Mouse (Mus musculus) ES-E14 (cell line): ENCODE results near the gene Mtcl1. TPM values are rescaled to one million over a fixed set of nuclear protein-coding genes. Genes with fewer than 3 reads are reported as not detected.

Source experiments
- DNase-seq: peaks from one replicate; pipeline ENCODE4 v3.0.0-alpha.2; 2013; ENCODE audit warnings: low read depth, low spot score
- H3K27ac ChIP-seq: 2 replicates; pipeline ENCODE4 v1.5.1; 2012; ENCODE audit warnings: low read depth, mild to moderate bottlenecking, low read length, moderate library complexity, mixed read lengths; ENCODE audit not compliant: poor library complexity, insufficient read depth, severe bottlenecking
- H3K36me3 ChIP-seq: 2 replicates; pipeline ENCODE4 v1.6.1; 2012; ENCODE audit warnings: mild to moderate bottlenecking, low read length, moderate library complexity, mixed read lengths; ENCODE audit not compliant: control insufficient read depth, poor library complexity, insufficient read depth, severe bottlenecking
- H3K4me1 ChIP-seq, 2 experiments: fragments of 150-350 bp in 1 of 2; sonication (generic) in 1 of 2; 2 replicates each; pipeline ENCODE4 v1.6.1; 2012; ENCODE audit warnings: low read length in 2 of 2, mild to moderate bottlenecking in 1 of 2, mixed read lengths in 1 of 2; ENCODE audit not compliant: control insufficient read depth in 2 of 2, insufficient read depth in 2 of 2, poor library complexity in 1 of 2
- H3K4me3 ChIP-seq, 2 experiments: fragments of 150-350 bp in 1 of 2; sonication (generic) in 1 of 2; 2 replicates each; pipeline ENCODE4 v1.5.1; 2012; ENCODE audit warnings: low read length in 2 of 2, low read depth in 1 of 2, mild to moderate bottlenecking in 1 of 2, mixed read lengths in 1 of 2; ENCODE audit not compliant: insufficient read depth in 1 of 2, poor library complexity in 1 of 2, severe bottlenecking in 1 of 2
- H3K9ac ChIP-seq: 2 replicates; pipeline ENCODE4 v1.6.1; 2012; ENCODE audit warnings: low read depth, mild to moderate bottlenecking, low read length, mixed read lengths; ENCODE audit not compliant: poor library complexity, insufficient read depth, severe bottlenecking
- H3K9me3 ChIP-seq: fragments of 150-350 bp; sonication (generic); 2 replicates; pipeline ENCODE4 v1.6.1; 2012; ENCODE audit warnings: low read depth, mild to moderate bottlenecking, low read length; ENCODE audit not compliant: control insufficient read depth, insufficient read depth
- CHD2 ChIP-seq: IDR thresholded peaks from 2 replicates; pipeline ENCODE4 v1.6.1; 2014; ENCODE audit warnings: mild to moderate bottlenecking, low read depth, low read length, inconsistent platforms
- HCFC1 ChIP-seq: IDR thresholded peaks from 2 replicates; pipeline ENCODE4 v1.6.1; 2012; ENCODE audit warnings: low read length, inconsistent platforms, borderline replicate concordance; ENCODE audit not compliant: insufficient read depth
- MAFK ChIP-seq: IDR thresholded peaks from 2 replicates; pipeline ENCODE4 v1.6.1; 2014; ENCODE audit warnings: mild to moderate bottlenecking, low read depth, low read length, inconsistent platforms; ENCODE audit not compliant: insufficient read depth
- ZC3H11A ChIP-seq: IDR thresholded peaks from 2 replicates; pipeline ENCODE4 v1.6.1; 2012; ENCODE audit warnings: low read depth, mild to moderate bottlenecking, inconsistent platforms, low read length, borderline replicate concordance
- ZNF384 ChIP-seq: IDR thresholded peaks from 2 replicates; pipeline ENCODE4 v1.6.1; 2012; ENCODE audit warnings: low read depth, low read length, inconsistent platforms
- in situ Hi-C, 2 experiments: fragments of 600-800 bp; cut with MboI; formaldehyde crosslinking; loops; one replicate each; pipeline ENCODE4 v1.15.1; 2025; ENCODE audit warnings: low sequenced_read_pairs in 2 of 2, inconsistent platforms in 1 of 2; ENCODE audit not compliant: unreplicated experiment in 2 of 2
- total RNA-seq: library from RNA; depleted of rRNA; stranded (reverse); fragments of 300-350 nt; gene quantifications from 2 replicates; pipeline ENCODE4 v1.2.3, GENCODE M21; 2012

The Mtcl1 gene
- total RNA-seq, 1 experiment: 75.8 TPM

DNA sequence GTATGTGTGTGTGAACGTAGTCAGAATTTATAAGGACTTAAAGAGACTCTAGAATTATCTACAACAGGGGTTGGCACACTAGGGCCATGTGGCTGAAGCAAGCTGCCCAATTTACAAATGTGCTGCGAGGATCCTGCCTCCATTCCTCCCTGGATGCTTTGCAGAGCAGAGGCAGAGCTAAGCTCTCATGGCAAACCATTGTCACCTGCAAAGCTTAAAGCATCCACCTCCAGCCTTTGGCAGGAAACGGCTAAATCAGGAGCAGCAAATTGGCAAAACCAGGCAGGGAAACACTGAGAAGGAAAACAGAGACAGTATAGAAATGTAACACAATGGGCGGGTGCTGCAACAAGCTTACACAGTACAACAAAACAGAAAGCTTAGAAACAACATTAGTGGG, 61.2 kb downstream of the Mtcl1 start:
- Histone ChIP-seq H3K36me3 (peaks cover 21% of the 10 kb centered on the region), H3K4me3 (no peak overlapping the region), H3K4me1 (peaks cover 0 to 2% of the 10 kb centered on the region in 2 experiments; a peak in 1 of 4 replicates), H3K9ac (no peak overlapping the region), H3K9me3 (no peaks in the 10 kb centered on the region), H3K27ac (no peak overlapping the region)
- TF ChIP-seq HCFC1: no peak
- TF ChIP-seq ZNF384: no peak
- no peak for TF ChIP-seq ZC3H11A
- TF ChIP-seq CHD2: no peak
- no peak for TF ChIP-seq MAFK
- no peak for DNase-seq
- in situ Hi-C loops: no loop called here

DNA sequence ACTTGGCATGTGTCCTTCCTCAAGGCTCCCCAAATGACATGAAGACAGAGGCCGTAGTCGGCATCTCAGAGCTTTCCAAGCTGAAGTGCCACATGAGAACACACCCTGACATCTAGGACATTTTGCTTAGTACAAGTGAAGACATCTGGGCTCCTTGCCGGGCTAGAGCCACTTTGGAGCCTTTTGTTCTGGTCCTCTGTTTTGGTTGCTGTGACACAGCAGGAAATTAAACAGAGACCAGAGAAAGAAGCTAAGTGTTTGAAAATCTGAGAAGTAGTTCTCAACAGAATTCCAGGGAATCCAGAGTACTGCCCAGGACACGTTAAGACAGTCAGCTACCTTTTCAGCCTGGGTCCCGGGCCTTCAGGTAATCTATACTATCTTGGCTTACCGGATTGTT, 68.2 kb downstream of the Mtcl1 start:
- no peak overlapping the region for H3K4me3 ChIP-seq
- no peak for DNase-seq
- no peak overlapping the region for H3K27ac ChIP-seq
- no peak overlapping the region for H3K9ac ChIP-seq
- H3K36me3 ChIP-seq: peaks cover 51% of the 10 kb centered on the region
- H3K4me1 ChIP-seq: peaks cover 0 to 9% of the 10 kb centered on the region in 2 experiments; a peak in 1 of 4 replicates
- in situ Hi-C loops: no loop called here
- TF ChIP-seq MAFK (no peak), CHD2 (no peak), ZC3H11A (no peak), HCFC1 (no peak), ZNF384 (no peak)
- H3K9me3 ChIP-seq: no peaks in the 10 kb centered on the region

DNA sequence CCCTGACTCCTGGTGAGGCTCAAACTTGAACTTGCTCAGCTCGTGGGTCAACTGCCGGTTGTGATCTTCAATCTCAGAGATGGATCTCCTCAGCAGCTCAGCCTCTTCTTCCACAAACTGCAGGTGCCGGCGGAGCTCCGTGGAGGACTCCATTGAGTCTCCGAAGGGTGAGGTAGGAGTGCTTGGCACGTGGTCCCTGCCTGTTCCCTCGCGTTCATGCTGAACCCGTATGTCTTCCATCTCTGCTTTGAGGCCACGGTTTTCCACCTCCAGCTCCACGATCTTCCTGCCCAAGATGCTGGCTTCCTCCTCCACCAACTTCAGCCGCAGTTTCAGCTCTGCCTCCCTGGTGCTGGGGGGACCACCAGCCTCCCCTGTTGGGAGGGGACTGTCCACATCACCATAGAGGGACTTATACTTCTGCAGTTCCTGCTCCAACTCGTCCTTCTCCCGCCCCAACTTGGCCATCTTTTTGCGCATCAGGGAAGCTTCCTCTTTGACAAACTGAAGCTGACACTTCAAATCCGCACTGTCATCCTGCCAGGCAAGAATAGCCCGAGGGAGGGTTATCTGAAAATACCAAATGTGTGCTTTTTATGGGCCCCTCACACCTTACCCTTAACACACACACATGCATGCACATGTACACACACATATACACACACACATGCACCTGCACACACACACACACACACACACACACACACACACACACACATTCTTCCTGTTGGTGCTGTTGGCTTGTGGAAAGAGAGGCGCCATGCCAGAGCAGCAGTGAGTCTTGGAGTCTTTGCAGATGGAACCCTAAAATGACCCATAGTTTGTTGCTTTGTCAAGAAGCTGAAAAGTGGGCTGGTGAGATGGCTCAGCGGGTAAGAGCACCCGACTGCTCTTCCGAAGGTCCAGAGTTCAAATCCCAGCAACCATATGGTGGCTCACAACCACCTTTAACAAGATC, 69.4 kb downstream of the Mtcl1 start:
- no peak for DNase-seq
- peak overlapping the region in 1 of 2 experiments; percentile 21; a peak in 3 of 4 replicates for H3K4me3 ChIP-seq
- in situ Hi-C loops: no loop called here
- H3K27ac ChIP-seq: no peak overlapping the region
- peak overlapping the region; percentile 3; the same call in 1 of the 2 replicates for H3K9ac ChIP-seq
- TF ChIP-seq CHD2 (no peak), HCFC1 (no peak)
- H3K4me1 ChIP-seq: peaks cover 2 to 16% of the 10 kb centered on the region in 2 experiments; a peak in 2 of 4 replicates
- peaks cover 56% of the 10 kb centered on the region for H3K36me3 ChIP-seq
- H3K9me3 ChIP-seq: no peaks in the 10 kb centered on the region

DNA sequence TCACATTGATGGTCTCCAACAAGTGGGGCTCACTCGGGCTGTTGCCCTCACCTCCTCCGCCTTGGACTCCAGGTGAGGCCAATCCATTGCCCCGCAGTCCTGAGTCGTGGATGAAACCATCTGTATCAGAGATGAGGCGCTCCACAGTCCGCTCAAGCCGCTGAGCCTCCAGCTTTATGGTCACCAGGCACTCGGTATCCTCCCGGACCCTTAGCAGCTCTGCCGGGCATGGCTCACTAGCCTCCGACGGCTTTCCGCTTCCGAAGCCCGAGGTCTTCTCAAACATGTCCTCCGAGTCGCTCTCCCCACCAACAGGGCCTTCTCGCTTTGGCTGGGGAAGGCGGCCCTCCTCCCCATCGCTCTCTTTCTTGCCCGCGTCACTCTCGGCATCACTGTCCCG, 70.2 kb downstream of the Mtcl1 start:
- TF ChIP-seq CHD2 (no peak), ZC3H11A (no peak), ZNF384 (no peak)
- no peak for DNase-seq
- in situ Hi-C loops: no loop called here
- Histone ChIP-seq H3K4me1 (peaks cover 2 to 21% of the 10 kb centered on the region in 2 experiments), H3K4me3 (peak overlapping the region in 1 of 2 experiments; percentile 21; a peak in 3 of 4 replicates), H3K36me3 (peaks cover 56% of the 10 kb centered on the region), H3K27ac (no peak overlapping the region), H3K9ac (peak overlapping the region; percentile 3; the same call in 1 of the 2 replicates), H3K9me3 (no peaks in the 10 kb centered on the region)
